Mouse (Mus musculus) ES-E14 (cell line): Measurements from ENCODE around the gene Ankrd10.

Experiments
- CHD2 ChIP-seq: IDR thresholded peaks from 2 replicates; pipeline ENCODE4 v1.6.1; 2014; ENCODE audit warnings: mild to moderate bottlenecking, low read depth, low read length, inconsistent platforms
- HCFC1 ChIP-seq: IDR thresholded peaks from 2 replicates; pipeline ENCODE4 v1.6.1; 2012; ENCODE audit warnings: low read length, inconsistent platforms, borderline replicate concordance; ENCODE audit not compliant: insufficient read depth
- MAFK ChIP-seq: IDR thresholded peaks from 2 replicates; pipeline ENCODE4 v1.6.1; 2014; ENCODE audit warnings: mild to moderate bottlenecking, low read depth, low read length, inconsistent platforms; ENCODE audit not compliant: insufficient read depth
- ZC3H11A ChIP-seq: IDR thresholded peaks from 2 replicates; pipeline ENCODE4 v1.6.1; 2012; ENCODE audit warnings: low read depth, mild to moderate bottlenecking, inconsistent platforms, low read length, borderline replicate concordance
- ZNF384 ChIP-seq: IDR thresholded peaks from 2 replicates; pipeline ENCODE4 v1.6.1; 2012; ENCODE audit warnings: low read depth, low read length, inconsistent platforms

DNA sequence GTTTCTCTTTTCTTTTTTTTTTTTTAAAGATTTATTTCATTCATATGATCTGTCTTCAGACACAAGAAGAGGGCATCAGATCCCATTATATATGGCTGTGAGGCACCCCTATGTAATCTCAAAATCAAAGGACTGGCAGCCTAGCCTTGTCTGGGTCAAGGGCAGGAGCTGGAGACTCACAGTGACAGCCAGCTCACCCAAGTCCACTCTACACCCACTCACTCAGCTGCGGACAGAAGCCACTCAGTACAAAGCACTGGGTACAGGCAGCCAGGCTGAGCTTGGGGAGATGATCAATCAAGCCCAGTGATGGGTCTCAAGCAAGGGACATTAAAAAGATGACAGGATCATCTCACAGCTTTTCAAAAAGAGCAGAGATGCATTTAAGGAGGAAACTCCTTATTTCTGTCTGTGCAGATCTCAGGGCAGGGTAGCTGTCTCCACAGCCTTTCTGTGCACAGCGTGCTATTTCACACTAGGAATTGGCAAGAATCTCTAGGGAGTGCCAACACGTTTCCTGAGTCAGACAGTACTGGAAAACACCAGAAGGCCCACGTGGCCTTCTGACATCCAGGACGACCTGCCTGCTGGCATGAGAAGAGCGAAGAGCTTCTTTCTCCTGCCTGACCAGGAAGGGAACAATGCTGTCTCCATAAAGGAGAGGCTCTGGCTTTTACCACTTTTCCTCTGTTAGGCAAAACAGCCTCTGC, 21.3 kb downstream of the Ankrd10 start:
- TF ChIP-seq ZC3H11A = no peak
- no peak for TF ChIP-seq CHD2
- no peak for TF ChIP-seq HCFC1
- no peak for TF ChIP-seq ZNF384
- TF ChIP-seq MAFK = no peak
